In the genomic region with DNA sequence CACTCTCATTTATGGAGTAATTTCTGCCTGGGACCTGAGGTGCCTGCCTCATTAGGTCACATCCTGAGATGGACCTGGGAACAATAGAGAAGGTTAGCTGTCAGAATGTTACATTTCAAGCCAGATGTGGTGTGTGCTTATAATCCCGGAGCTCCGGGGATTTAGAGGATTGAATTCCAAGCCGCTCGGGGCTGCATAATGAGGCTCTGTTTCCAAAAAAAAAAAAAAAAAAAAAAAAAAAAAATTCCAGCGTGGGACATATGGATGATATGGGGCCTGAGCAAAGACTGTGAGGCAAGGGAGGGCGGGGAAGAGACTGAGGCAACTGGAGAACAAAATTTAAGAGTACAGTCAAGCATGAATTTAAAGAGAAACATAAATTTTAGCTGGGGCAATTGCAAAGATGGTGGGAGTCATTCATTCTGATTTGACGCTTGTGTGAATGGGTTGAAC, we compare ENCODE assay signal across 14 mouse cellular contexts. TPM values are rescaled to one million over a fixed set of nuclear protein-coding genes. Genes with fewer than 3 reads are reported as not detected.
DNase-seq lines count a peak whose midpoint lies in the region; ATAC-seq and TF ChIP-seq lines count a peak whose summit lies in the region.
"Had no signal": no experiment of that assay in that cellular context is flagged by ENCODE, and none has a peak within 500 bp of the region (broad histone marks: within the 10 kb centered on the region; RNA-seq: fewer than 3 reads in every experiment).

No protein-coding gene starts in this region.

- no peak overlapping the region for H3K9ac ChIP-seq in heart, embryonic 16.5 days (ENCODE audit: low read length)
- no peak overlapping the region for H3K9ac ChIP-seq in MEL (ENCODE audit: control insufficient read depth, low read depth, low read length, poor library complexity, severe bottlenecking)
- H3K9ac ChIP-seq in embryonic facial prominence, embryonic 14.5 days (ENCODE audit: low read depth, low read length), result no peak overlapping the region

- ATAC-seq in heart, embryonic 16.5 days (replicated peaks; ENCODE audit: extremely low read depth, insufficient read depth, low FRiP score), result no peak
- peak; percentile 78 for ATAC-seq in embryonic facial prominence, embryonic 14.5 days (ENCODE audit: low read depth)

- no peak for TF ChIP-seq CTCF in MEL (IDR thresholded peaks at IDR 0.05 in 2 of 3, conservative IDR thresholded peaks at IDR 0.05 in 1 of 3; ENCODE audit: control insufficient read depth in 1 of 3, insufficient read depth in 1 of 3, low read depth in 2 of 3, low read length in 3 of 3, poor library complexity in 1 of 3, severe bottlenecking in 1 of 3)

- intact Hi-C loops in heart, postnatal 25 days (cut with DNase I), result loop anchor here (5.0 kb wide), 2 partner anchors 43 to 273 kb away; a partner anchor contains a TSS
- intact Hi-C loops in left cerebral cortex, postnatal 4 days (cut with DNase I), result loop anchor here (10.0 kb wide), 1 partner anchor 140 kb away; no protein-coding TSS in a partner anchor

- no peak for DNase-seq in heart, postnatal 25 days (ENCODE audit: low spot score)
- no peak for DNase-seq in MEL (ENCODE audit: low read depth, low spot score)
- peak; percentile 88 for DNase-seq in embryonic facial prominence, embryonic 14.5 days (ENCODE audit: low spot score)
- DNase-seq in mesoderm, embryonic 11.5 days (ENCODE audit: low read depth, low spot score), result peak; percentile 69
- no peak for DNase-seq in left cerebral cortex, postnatal 4 days
- DNase-seq in spleen, adult 18-20 months, result no peak
- DNase-seq in T-cell, adult 2 months (ENCODE audit: low spot score), result no peak
- DNase-seq: adrenal gland, adult 2 months; cerebellum, postnatal 14 days; kidney, postnatal 4 days; right cerebral cortex, postnatal 4 days; thymus, postnatal 25 days had no signal

- no peak for TF ChIP-seq EP300 in MEL (IDR thresholded peaks at IDR 0.05; ENCODE audit: low read depth in 1 of 2, low read length in 2 of 2)

- peaks cover 2% of the 10 kb centered on the region; the same call in 1 of the 2 replicates for H3K36me3 ChIP-seq in heart, embryonic 16.5 days (ENCODE audit: control insufficient read depth, insufficient read depth)
- no peaks in the 10 kb centered on the region; a peak in 1 of 4 replicates for H3K36me3 ChIP-seq in MEL (ENCODE audit: control insufficient read depth in 1 of 2, insufficient read depth in 2 of 2, low read length in 2 of 2)
- peaks cover 8% of the 10 kb centered on the region; the same call in 1 of the 2 replicates for H3K36me3 ChIP-seq in embryonic facial prominence, embryonic 14.5 days (ENCODE audit: control insufficient read depth, insufficient read depth, low read length)

- H3K27ac ChIP-seq in heart, embryonic 16.5 days (ENCODE audit: low read length), result peak overlapping the region; percentile 57
- H3K27ac ChIP-seq in MEL (ENCODE audit: control insufficient read depth, low read depth, low read length), result no peak overlapping the region
- H3K27ac ChIP-seq in embryonic facial prominence, embryonic 14.5 days (replicated peaks; ENCODE audit: low read depth, low read length), result peak overlapping the region; percentile 70

- H3K79me2 ChIP-seq in MEL (ENCODE audit: control insufficient read depth, insufficient read depth, low read length, poor library complexity), result no peaks in the 10 kb centered on the region

- no peak overlapping the region for H3K4me2 ChIP-seq in heart, embryonic 16.5 days (ENCODE audit: low read depth, low read length)
- H3K4me2 ChIP-seq in embryonic facial prominence, embryonic 14.5 days (ENCODE audit: low read depth, low read length), result 0 out of 2 replicates have a peak overlapping the region, but pooled peaks have one; percentile 10

- TF ChIP-seq RAD21 in MEL (IDR thresholded peaks at IDR 0.05; ENCODE audit: low read depth, low read length), result no peak

- peaks cover 15% of the 10 kb centered on the region for H3K4me1 ChIP-seq in heart, embryonic 16.5 days (ENCODE audit: control insufficient read depth, insufficient read depth, low read length)
- H3K4me1 ChIP-seq in MEL (ENCODE audit: control insufficient read depth in 1 of 2, insufficient read depth in 2 of 2, low read length in 2 of 2), result peaks cover 0 to 7% of the 10 kb centered on the region in 2 experiments; a peak in 2 of 4 replicates
- peaks cover 34% of the 10 kb centered on the region for H3K4me1 ChIP-seq in embryonic facial prominence, embryonic 14.5 days (ENCODE audit: control insufficient read depth, insufficient read depth, low read length)

- H3K27me3 ChIP-seq in heart, embryonic 16.5 days (ENCODE audit: control insufficient read depth, insufficient read depth, low read length), result no peaks in the 10 kb centered on the region
- no peaks in the 10 kb centered on the region for H3K27me3 ChIP-seq in MEL (ENCODE audit: control insufficient read depth in 1 of 2, insufficient read depth in 2 of 2, low read length in 2 of 2)
- H3K27me3 ChIP-seq in embryonic facial prominence, embryonic 14.5 days (replicated peaks; ENCODE audit: control insufficient read depth, insufficient read depth, low read length), result no peaks in the 10 kb centered on the region

- H3K4me3 ChIP-seq in heart, embryonic 16.5 days (ENCODE audit: low read length), result no peak overlapping the region
- no peak overlapping the region for H3K4me3 ChIP-seq in MEL (ENCODE audit: control insufficient read depth in 1 of 2, insufficient read depth in 1 of 2, low read depth in 2 of 2, low read length in 2 of 2)
- no peak overlapping the region for H3K4me3 ChIP-seq in embryonic facial prominence, embryonic 14.5 days (ENCODE audit: low read depth, low read length)

- TF ChIP-seq POLR2A in MEL (IDR thresholded peaks at IDR 0.05; ENCODE audit: control insufficient read depth in 1 of 2, insufficient read depth in 1 of 2, low read depth in 1 of 2, low read length in 2 of 2, poor library complexity in 1 of 2), result no peak

- H3K9me3 ChIP-seq in heart, embryonic 16.5 days (replicated peaks; ENCODE audit: control insufficient read depth, low read length), result no peaks in the 10 kb centered on the region
- H3K9me3 ChIP-seq in MEL (replicated peaks; ENCODE audit: insufficient read depth, low read length), result no peaks in the 10 kb centered on the region
- no peaks in the 10 kb centered on the region for H3K9me3 ChIP-seq in embryonic facial prominence, embryonic 14.5 days (ENCODE audit: control insufficient read depth, low read length)

- 49% methylated on average over 7 of the region's 7 CpGs for WGBS in heart, embryonic 16.5 days
- 11% methylated on average over 7 of the region's 7 CpGs for WGBS in embryonic facial prominence, embryonic 14.5 days

TF ChIP-seq in MEL, 35 proteins besides CTCF, POLR2A, EP300 and RAD21:
- TF ChIP-seq ZNF384 (IDR thresholded peaks at IDR 0.05; ENCODE audit: low read depth, low read length) (0 out of 2 replicates have a peak, but pooled peaks have one; percentile 8), ZC3H11A (IDR thresholded peaks at IDR 0.05; ENCODE audit: low read depth, low read length) (no peak)

RNA-seq across cellular contexts. Expression of a gene that starts 16.7 kb away (rescaled TPM):
- 46.3 and 53.6 TPM in 2 replicates for polyA plus RNA-seq in heart, embryonic 16.5 days (2015; fragmentation: Nextera tagmentation; extraction: Ambion mirVana)
- 10 to 100 TPM; 35.2 to 37.8 TPM for total RNA-seq in heart, postnatal 25 days (2021)
- total RNA-seq in MEL (2012; rRNA removed), result 19.8 and 23.5 TPM in 2 replicates
- polyA plus RNA-seq in MEL (2012; ENCODE audit: insufficient read depth in 1 of 2, insufficient read length in 2 of 2, low read depth in 1 of 2, low replicate concordance in 2 of 2, missing spikeins in 1 of 2), result 10 to 100 TPM; 30.5 to 39.1 TPM
- polyA plus RNA-seq in embryonic facial prominence, embryonic 14.5 days (2014; fragmentation: Nextera tagmentation; extraction: Ambion mirVana), result 39.5 and 40.2 TPM in 2 replicates
- 10 to 100 TPM; 31.2 to 40.7 TPM for total RNA-seq in left cerebral cortex, postnatal 4 days (2021)

RNA-seq across cellular contexts. Expression of a gene that starts 38.5 kb away (rescaled TPM):
- polyA plus RNA-seq in heart, embryonic 16.5 days (2015; fragmentation: Nextera tagmentation; extraction: Ambion mirVana), result 1.3 and 1.4 TPM in 2 replicates
- total RNA-seq in heart, postnatal 25 days (2021), result not detected
- total RNA-seq in MEL (2012; rRNA removed), result not detected in 2 replicates
- not detected for polyA plus RNA-seq in MEL (2012; ENCODE audit: insufficient read depth in 1 of 2, insufficient read length in 2 of 2, low read depth in 1 of 2, low replicate concordance in 2 of 2, missing spikeins in 1 of 2)
- polyA plus RNA-seq in embryonic facial prominence, embryonic 14.5 days (2014; fragmentation: Nextera tagmentation; extraction: Ambion mirVana), result 3.9 and 4.7 TPM in 2 replicates
- total RNA-seq in left cerebral cortex, postnatal 4 days (2021), result not detected
- total RNA-seq: liver, adult 2 months had no signal
- polyA plus RNA-seq: liver, adult 2 months had no signal

RNA-seq across cellular contexts. Expression of a gene that starts 43.8 kb away (rescaled TPM):
- polyA plus RNA-seq in heart, embryonic 16.5 days (2015; fragmentation: Nextera tagmentation; extraction: Ambion mirVana), result 7.6 and 8.3 TPM in 2 replicates
- total RNA-seq in heart, postnatal 25 days (2021), result 10 to 100 TPM; 33.6 to 40.4 TPM
- 7.7 and 8.4 TPM in 2 replicates for total RNA-seq in MEL (2012; rRNA removed)
- polyA plus RNA-seq in MEL (2012; ENCODE audit: insufficient read depth in 1 of 2, insufficient read length in 2 of 2, low read depth in 1 of 2, low replicate concordance in 2 of 2, missing spikeins in 1 of 2), result 1 to 10 TPM in 1 of 2 experiments, not detected in 1; 9.2 TPM
- 13.8 and 14.5 TPM in 2 replicates for polyA plus RNA-seq in embryonic facial prominence, embryonic 14.5 days (2014; fragmentation: Nextera tagmentation; extraction: Ambion mirVana)
- 100 to 1,000 TPM; 150 to 152 TPM for total RNA-seq in left cerebral cortex, postnatal 4 days (2021)

Comparison
In these comparisons a context has a peak if more than half of its experiments do, and no peak if none do; other contexts are left out.
1. DNase-seq: peak in embryonic facial prominence, embryonic 14.5 days (single experiment) and mesoderm, embryonic 11.5 days (single experiment); none in heart, postnatal 25 days (single experiment), MEL (single experiment), left cerebral cortex, postnatal 4 days (single experiment), spleen, adult 18-20 months (0 of 2) and T-cell, adult 2 months (single experiment).